8 mouse cellular contexts compared by ENCODE assay signal in genomic region chr11:75463624-75464023, GRCm38 (mm10). TPM values are rescaled to one million over a fixed set of nuclear protein-coding genes. Genes with fewer than 3 reads are reported as not detected.
A peak's percentile ranks its signal among the peaks of the same experiment; 100 is the strongest.
DNase-seq lines count a peak whose midpoint lies in the region; ATAC-seq and TF ChIP-seq lines count a peak whose summit lies in the region.

No protein-coding gene starts in this region.

- no peak for TF ChIP-seq CTCF in lung, postnatal 0 days (IDR thresholded peaks at IDR 0.05)
- no peak for TF ChIP-seq CTCF in intestine, postnatal 0 days (IDR thresholded peaks at IDR 0.05; ENCODE audit: low read depth)

- WGBS in heart, embryonic 12.5 days = 65% methylated on average over 4 of the region's 4 CpGs
- WGBS in lung, postnatal 0 days = 43% methylated on average over 4 of the region's 4 CpGs
- 34% methylated on average over 4 of the region's 4 CpGs for WGBS in intestine, postnatal 0 days
- 65% methylated on average over 4 of the region's 4 CpGs for WGBS in stomach, embryonic 15.5 days

- H3K27ac ChIP-seq in heart, embryonic 12.5 days (ENCODE audit: poor library complexity, severe bottlenecking) = peak overlapping the region; percentile 97
- H3K27ac ChIP-seq in lung, postnatal 0 days (ENCODE audit: low read length) = peak overlapping the region; percentile 98
- 0 out of 2 replicates have a peak overlapping the region, but pooled peaks have one; percentile 97 for H3K27ac ChIP-seq in intestine, postnatal 0 days (ENCODE audit: low read depth, low read length)
- H3K27ac ChIP-seq in stomach, embryonic 15.5 days = peak overlapping the region; percentile 94

- H3K4me1 ChIP-seq in heart, embryonic 12.5 days (replicated peaks) = peaks cover 51% of the 10 kb centered on the region
- peaks cover 11% of the 10 kb centered on the region; the same call in 1 of the 2 replicates for H3K4me1 ChIP-seq in lung, postnatal 0 days (ENCODE audit: insufficient read depth, low read depth, low read length)
- H3K4me1 ChIP-seq in intestine, postnatal 0 days (replicated peaks; ENCODE audit: control insufficient read depth, insufficient read depth, low read length) = peaks cover 19% of the 10 kb centered on the region; the same call in 1 of the 2 replicates
- H3K4me1 ChIP-seq in stomach, embryonic 15.5 days = peaks cover 43% of the 10 kb centered on the region

- H3K4me3 ChIP-seq in heart, embryonic 12.5 days = peak overlapping the region; percentile 86
- H3K4me3 ChIP-seq in lung, postnatal 0 days (ENCODE audit: low read depth, low read length) = no peak overlapping the region
- H3K4me3 ChIP-seq in intestine, postnatal 0 days (ENCODE audit: low read depth, low read length) = peak overlapping the region; percentile 87
- peak overlapping the region; percentile 83 for H3K4me3 ChIP-seq in stomach, embryonic 15.5 days (replicated peaks)

- no peak for TF ChIP-seq EP300 in lung, postnatal 0 days (IDR thresholded peaks at IDR 0.05)

- no peak for ATAC-seq in heart, embryonic 12.5 days (ENCODE audit: insufficient number of reproducible peaks, low FRiP score)
- ATAC-seq in lung, postnatal 0 days = no peak
- no peak for ATAC-seq in intestine, postnatal 0 days
- ATAC-seq in stomach, embryonic 15.5 days (ENCODE audit: insufficient read depth, low FRiP score, low read depth) = no peak

- H3K27me3 ChIP-seq in heart, embryonic 12.5 days (replicated peaks) = no peaks in the 10 kb centered on the region
- no peaks in the 10 kb centered on the region for H3K27me3 ChIP-seq in lung, postnatal 0 days (replicated peaks; ENCODE audit: insufficient read depth, low read length)
- H3K27me3 ChIP-seq in intestine, postnatal 0 days (replicated peaks; ENCODE audit: control insufficient read depth, insufficient read depth, low read length) = no peaks in the 10 kb centered on the region
- H3K27me3 ChIP-seq in stomach, embryonic 15.5 days (replicated peaks) = no peaks in the 10 kb centered on the region

- no peak overlapping the region for H3K9ac ChIP-seq in heart, embryonic 12.5 days
- no peak overlapping the region for H3K9ac ChIP-seq in lung, postnatal 0 days (replicated peaks; ENCODE audit: low read depth)
- H3K9ac ChIP-seq in intestine, postnatal 0 days (ENCODE audit: low read depth, low read length) = no peak overlapping the region
- no peak overlapping the region for H3K9ac ChIP-seq in stomach, embryonic 15.5 days

- H3K4me2 ChIP-seq in heart, embryonic 12.5 days = peak overlapping the region; percentile 86
- peak overlapping the region; percentile 88 for H3K4me2 ChIP-seq in lung, postnatal 0 days (replicated peaks; ENCODE audit: low read depth, low read length)
- peak overlapping the region; percentile 91 for H3K4me2 ChIP-seq in intestine, postnatal 0 days (replicated peaks; ENCODE audit: low read depth)
- peak overlapping the region; percentile 98 for H3K4me2 ChIP-seq in stomach, embryonic 15.5 days

- 0 out of 2 replicates have a peak, but pooled peaks cover 3% of the 10 kb centered on the region for H3K9me3 ChIP-seq in heart, embryonic 12.5 days (replicated peaks)
- H3K9me3 ChIP-seq in lung, postnatal 0 days (ENCODE audit: low read length) = no peaks in the 10 kb centered on the region
- H3K9me3 ChIP-seq in intestine, postnatal 0 days (ENCODE audit: control insufficient read depth) = no peaks in the 10 kb centered on the region
- H3K9me3 ChIP-seq in stomach, embryonic 15.5 days = no peaks in the 10 kb centered on the region

- peaks cover 28% of the 10 kb centered on the region for H3K36me3 ChIP-seq in heart, embryonic 12.5 days
- H3K36me3 ChIP-seq in lung, postnatal 0 days (ENCODE audit: insufficient read depth, low read length) = peaks cover 13% of the 10 kb centered on the region
- peaks cover 19% of the 10 kb centered on the region for H3K36me3 ChIP-seq in intestine, postnatal 0 days (ENCODE audit: control insufficient read depth, insufficient read depth)
- peaks cover 10% of the 10 kb centered on the region; the same call in 1 of the 2 replicates for H3K36me3 ChIP-seq in stomach, embryonic 15.5 days

- no peak for DNase-seq in heart, adult 9 months (ENCODE audit: low spot score in 2 of 2)
- no peak for DNase-seq in lung, postnatal 0 days (ENCODE audit: low spot score)
- no peak for DNase-seq in lung, postnatal 25 days (ENCODE audit: low spot score)
- DNase-seq in urinary bladder, postnatal 25 days (ENCODE audit: low spot score) = no peak
- DNase-seq in embryo, embryonic 9.5 days (ENCODE audit: extremely low spot score) = no peak

RNA-seq across cellular contexts. Expression of gene Tlcd2, which starts 2.1 kb away (rescaled TPM):
- polyA plus RNA-seq in heart, embryonic 12.5 days (2016; fragmentation: Nextera tagmentation; extraction: Ambion mirVana) = 12.7 and 13.1 TPM in 2 replicates
- polyA plus RNA-seq in lung, postnatal 0 days (2015; fragmentation: Nextera tagmentation; extraction: Ambion mirVana) = 6.1 and 8.7 TPM in 2 replicates
- 52.7 and 53.9 TPM in 2 replicates for polyA plus RNA-seq in intestine, postnatal 0 days (2015; fragmentation: Nextera tagmentation; extraction: Ambion mirVana)
- 19.7 and 22.3 TPM in 2 replicates for polyA plus RNA-seq in stomach, embryonic 15.5 days (2015; fragmentation: Nextera tagmentation; extraction: Ambion mirVana)

RNA-seq across cellular contexts. Expression of gene Wdr81, which starts 9.1 kb away (rescaled TPM):
- polyA plus RNA-seq in heart, embryonic 12.5 days (2016; fragmentation: Nextera tagmentation; extraction: Ambion mirVana) = 5.6 and 5.7 TPM in 2 replicates
- polyA plus RNA-seq in lung, postnatal 0 days (2015; fragmentation: Nextera tagmentation; extraction: Ambion mirVana) = 5.9 and 7.2 TPM in 2 replicates
- 8.8 and 9.9 TPM in 2 replicates for polyA plus RNA-seq in intestine, postnatal 0 days (2015; fragmentation: Nextera tagmentation; extraction: Ambion mirVana)
- polyA plus RNA-seq in stomach, embryonic 15.5 days (2015; fragmentation: Nextera tagmentation; extraction: Ambion mirVana) = 6.0 and 6.4 TPM in 2 replicates

RNA-seq across cellular contexts. Expression of gene Prpf8, which starts 23.0 kb away (rescaled TPM):
- polyA plus RNA-seq in heart, embryonic 12.5 days (2016; fragmentation: Nextera tagmentation; extraction: Ambion mirVana) = 41.3 and 42.7 TPM in 2 replicates
- polyA plus RNA-seq in lung, postnatal 0 days (2015; fragmentation: Nextera tagmentation; extraction: Ambion mirVana) = 19.7 and 22.5 TPM in 2 replicates
- polyA plus RNA-seq in intestine, postnatal 0 days (2015; fragmentation: Nextera tagmentation; extraction: Ambion mirVana) = 15.4 and 15.5 TPM in 2 replicates
- 49.9 and 58.6 TPM in 2 replicates for polyA plus RNA-seq in stomach, embryonic 15.5 days (2015; fragmentation: Nextera tagmentation; extraction: Ambion mirVana)

RNA-seq across cellular contexts. Expression of gene Serpinf2, which starts 24.2 kb away (rescaled TPM):
- 0.86 and 6.4 TPM in 2 replicates for polyA plus RNA-seq in heart, embryonic 12.5 days (2016; fragmentation: Nextera tagmentation; extraction: Ambion mirVana)
- 0.14 and 0.19 TPM in 2 replicates for polyA plus RNA-seq in lung, postnatal 0 days (2015; fragmentation: Nextera tagmentation; extraction: Ambion mirVana)
- 2.7 and 4.0 TPM in 2 replicates for polyA plus RNA-seq in intestine, postnatal 0 days (2015; fragmentation: Nextera tagmentation; extraction: Ambion mirVana)
- 50.0 and 64.1 TPM in 2 replicates for polyA plus RNA-seq in stomach, embryonic 15.5 days (2015; fragmentation: Nextera tagmentation; extraction: Ambion mirVana)

RNA-seq across cellular contexts. Expression of gene Serpinf1, which starts 41.1 kb away (rescaled TPM):
- 39.6 and 39.7 TPM in 2 replicates for polyA plus RNA-seq in heart, embryonic 12.5 days (2016; fragmentation: Nextera tagmentation; extraction: Ambion mirVana)
- polyA plus RNA-seq in lung, postnatal 0 days (2015; fragmentation: Nextera tagmentation; extraction: Ambion mirVana) = 58.0 and 64.2 TPM in 2 replicates
- polyA plus RNA-seq in intestine, postnatal 0 days (2015; fragmentation: Nextera tagmentation; extraction: Ambion mirVana) = 20.7 and 21.4 TPM in 2 replicates
- 49.5 and 62.5 TPM in 2 replicates for polyA plus RNA-seq in stomach, embryonic 15.5 days (2015; fragmentation: Nextera tagmentation; extraction: Ambion mirVana)
